Mouse (Mus musculus) MEL (cell line): ENCODE measurements around the gene Atp6v0a1. TPM values are rescaled to one million over a fixed set of nuclear protein-coding genes. Genes with fewer than 3 reads are reported as not detected.

Source experiments
- DNase-seq: peaks from one replicate; pipeline ENCODE4 v3.0.0; 2011; ENCODE audit warnings: low read depth, low spot score
- H3K27ac ChIP-seq: 2 replicates; pipeline ENCODE4 v1.5.1; 2012; ENCODE audit warnings: low read depth, mild to moderate bottlenecking, control low read depth, low read length, moderate library complexity; ENCODE audit not compliant: control insufficient read depth
- H3K27me3 ChIP-seq, 2 experiments: fragments of 150-350 bp in 1 of 2; sonication (generic) in 1 of 2; 2 replicates each; pipeline ENCODE4 v1.6.1; 2012; ENCODE audit warnings: low read length in 2 of 2, mild to moderate bottlenecking in 2 of 2, improper control_type of control experiment in 1 of 2, moderate library complexity in 1 of 2; ENCODE audit not compliant: insufficient read depth in 2 of 2, control insufficient read depth in 1 of 2
- H3K36me3 ChIP-seq, 2 experiments: 2 replicates each; pipeline ENCODE4 v1.6.1; 2012 to 2014; ENCODE audit warnings: low read length in 2 of 2, improper control_type of control experiment in 1 of 2, inconsistent platforms in 1 of 2, mild to moderate bottlenecking in 1 of 2; ENCODE audit not compliant: insufficient read depth in 2 of 2, control insufficient read depth in 1 of 2
- H3K4me1 ChIP-seq, 2 experiments: fragments of 150-350 bp in 1 of 2; sonication (generic) in 1 of 2; 2 replicates each; pipeline ENCODE4 v1.6.1; 2012; ENCODE audit warnings: low read length in 2 of 2, improper control_type of control experiment in 1 of 2, mild to moderate bottlenecking in 1 of 2; ENCODE audit not compliant: insufficient read depth in 2 of 2, control insufficient read depth in 1 of 2
- H3K4me3 ChIP-seq, 2 experiments: fragments of 150-350 bp in 1 of 2; sonication (generic) in 1 of 2; 2 replicates each; pipeline ENCODE4 v1.5.1; 2012; ENCODE audit warnings: low read depth in 2 of 2, low read length in 2 of 2, mild to moderate bottlenecking in 2 of 2, moderate library complexity in 2 of 2, control low read depth in 1 of 2, improper control_type of control experiment in 1 of 2; ENCODE audit not compliant: control insufficient read depth in 1 of 2, insufficient read depth in 1 of 2
- H3K79me2 ChIP-seq: 2 replicates; pipeline ENCODE4 v1.6.1; 2012; ENCODE audit warnings: mild to moderate bottlenecking, low read length, moderate library complexity; ENCODE audit not compliant: control insufficient read depth, poor library complexity, insufficient read depth
- H3K9ac ChIP-seq: 2 replicates; pipeline ENCODE4 v1.6.1; 2012; ENCODE audit warnings: low read depth, mild to moderate bottlenecking, control low read depth, low read length, moderate library complexity; ENCODE audit not compliant: control insufficient read depth, poor library complexity, severe bottlenecking
- H3K9me3 ChIP-seq: fragments of 150-350 bp; sonication (generic); replicated peaks from 2 replicates; pipeline ENCODE4 v1.6.1; 2012; ENCODE audit warnings: mild to moderate bottlenecking, low read length, improper control_type of control experiment, moderate library complexity; ENCODE audit not compliant: insufficient read depth
- BHLHE40 ChIP-seq: IDR thresholded peaks from 2 replicates; pipeline ENCODE4 v1.6.1; 2012; ENCODE audit warnings: low read depth, mild to moderate bottlenecking, inconsistent platforms, low read length, improper control_type of control experiment, borderline replicate concordance
- CHD1 ChIP-seq: IDR thresholded peaks from 2 replicates; pipeline ENCODE4 v1.6.1; 2012; ENCODE audit warnings: low read depth, mild to moderate bottlenecking, inconsistent platforms, low read length, improper control_type of control experiment
- E2F4 ChIP-seq: IDR thresholded peaks from 2 replicates; pipeline ENCODE4 v1.6.1; 2011; ENCODE audit warnings: low read depth, low read length, improper control_type of control experiment, borderline replicate concordance
- ELF1 ChIP-seq: IDR thresholded peaks from 2 replicates; pipeline ENCODE4 v1.6.1; 2014; ENCODE audit warnings: low read depth, mild to moderate bottlenecking, inconsistent platforms, low read length, improper control_type of control experiment, moderate library complexity
- EP300 ChIP-seq, 2 experiments: IDR thresholded peaks; 2 replicates each; pipeline ENCODE4 v1.6.1; 2011; ENCODE audit warnings: improper control_type of control experiment in 2 of 2, low read length in 2 of 2, low read depth in 1 of 2, mild to moderate bottlenecking in 1 of 2
- ETS1 ChIP-seq: IDR thresholded peaks from 2 replicates; pipeline ENCODE4 v1.6.1; 2012; ENCODE audit warnings: low read depth, mild to moderate bottlenecking, inconsistent platforms, low read length, improper control_type of control experiment, moderate library complexity
- GABPA ChIP-seq: IDR thresholded peaks from 2 replicates; pipeline ENCODE4 v1.6.1; 2012; ENCODE audit warnings: low read depth, mild to moderate bottlenecking, inconsistent platforms, low read length, improper control_type of control experiment, moderate library complexity
- GATA1 ChIP-seq: IDR thresholded peaks from 2 replicates; pipeline ENCODE4 v1.6.1; 2011; ENCODE audit warnings: low read depth, low read length, improper control_type of control experiment
- HCFC1 ChIP-seq: IDR thresholded peaks from 2 replicates; pipeline ENCODE4 v1.6.1; 2012; ENCODE audit warnings: low read depth, mild to moderate bottlenecking, inconsistent platforms, low read length, improper control_type of control experiment, moderate library complexity
- MXI1 ChIP-seq: IDR thresholded peaks from 2 replicates; pipeline ENCODE4 v1.6.1; 2011; ENCODE audit warnings: mild to moderate bottlenecking, low read depth, low read length, improper control_type of control experiment
- MYB ChIP-seq: IDR thresholded peaks from 2 replicates; pipeline ENCODE4 v1.6.1; 2011; ENCODE audit warnings: mild to moderate bottlenecking, low read depth, low read length, improper control_type of control experiment
- MYC ChIP-seq: IDR thresholded peaks from 2 replicates; pipeline ENCODE4 v1.6.1; 2011; ENCODE audit warnings: low read depth, mild to moderate bottlenecking, low read length, improper control_type of control experiment, moderate library complexity
- NELFE ChIP-seq: IDR thresholded peaks from 2 replicates; pipeline ENCODE4 v1.6.1; 2011; ENCODE audit warnings: low read depth, low read length, improper control_type of control experiment
- RAD21 ChIP-seq: IDR thresholded peaks from 2 replicates; pipeline ENCODE4 v1.6.1; 2011; ENCODE audit warnings: mild to moderate bottlenecking, low read depth, low read length, improper control_type of control experiment
- RCOR1 ChIP-seq: IDR thresholded peaks from 2 replicates; pipeline ENCODE4 v1.6.1; 2012; ENCODE audit warnings: low read depth, mild to moderate bottlenecking, inconsistent platforms, low read length, improper control_type of control experiment
- SMC3 ChIP-seq: IDR thresholded peaks from 2 replicates; pipeline ENCODE4 v1.6.1; 2011; ENCODE audit warnings: low read depth, low read length, improper control_type of control experiment
- TAL1 ChIP-seq: IDR thresholded peaks from 2 replicates; pipeline ENCODE4 v1.6.1; 2012; ENCODE audit warnings: mild to moderate bottlenecking, inconsistent platforms, low read length, moderate library complexity, mixed read lengths
- TBP ChIP-seq: IDR thresholded peaks from 2 replicates; pipeline ENCODE4 v1.8.0; 2011; ENCODE audit warnings: low read depth, low read length, improper control_type of control experiment
- ZNF384 ChIP-seq: IDR thresholded peaks from 2 replicates; pipeline ENCODE4 v1.6.1; 2012; ENCODE audit warnings: low read depth, mild to moderate bottlenecking, inconsistent platforms, low read length, improper control_type of control experiment
- polyA plus RNA-seq, 2 experiments: library from polyadenylated mRNA; stranded (reverse) in 1 of 2; unstranded in 1 of 2; fragments of >175 nt in 1 of 2; fragments of >200 nt in 1 of 2; gene quantifications; 2 replicates each; pipeline versions ENCODE4 v1.2.1 to v1.2.4; 2012; ENCODE audit warnings: low replicate concordance in 2 of 2, low read depth in 1 of 2; ENCODE audit not compliant: insufficient read length in 2 of 2, insufficient read depth in 1 of 2, missing spikeins in 1 of 2
- total RNA-seq: library from RNA; depleted of rRNA; stranded (reverse); fragments of 300-350 nt; gene quantifications from 2 replicates; pipeline ENCODE4 v1.2.3, GENCODE M21; 2012

Atp6v0a1 gene
- total and polyA plus RNA-seq, 3 experiments = 12.8 to 23.2 TPM; not detected in 1

- Histone ChIP-seq H3K27ac (no peak overlapping the region), H3K9ac (no peak overlapping the region)
- TF ChIP-seq RAD21 (no peak), GABPA (no peak), ETS1 (no peak), TAL1 (no peak), MXI1 (no peak), BHLHE40 (no peak), NELFE (no peak), E2F4 (no peak), RCOR1 (no peak), TBP (no peak), EP300 (IDR thresholded peaks at IDR 0.05; ENCODE audit: low read depth in 1 of 2, low read length in 2 of 2) (no peak)
- TF ChIP-seq, all 39 proteins: peak for 0
- Histone ChIP-seq H3K36me3 (peaks cover 0 to 9% of the 10 kb centered on the region in 2 experiments; a peak in 2 of 4 replicates), H3K4me1 (peaks cover 6 to 13% of the 10 kb centered on the region in 2 experiments), H3K4me3 (no peak overlapping the region), H3K27me3 (no peaks in the 10 kb centered on the region), H3K79me2 (peaks cover 12% of the 10 kb centered on the region), H3K9me3 (no peaks in the 10 kb centered on the region)
- no peak for DNase-seq
These were observed 70.5 kb downstream of the Atp6v0a1 start for GRCm38 (mm10) chr11:101079746-101080145.

- no peak overlapping the region for H3K27ac ChIP-seq
- no peak overlapping the region for H3K4me3 ChIP-seq
- H3K36me3 ChIP-seq = peaks cover 0 to 9% of the 10 kb centered on the region in 2 experiments; a peak in 2 of 4 replicates
- peaks cover 12% of the 10 kb centered on the region for H3K79me2 ChIP-seq
- peaks cover 6 to 17% of the 10 kb centered on the region in 2 experiments for H3K4me1 ChIP-seq
- H3K27me3 ChIP-seq = no peaks in the 10 kb centered on the region
- no peak for TF ChIP-seq BHLHE40
- TF ChIP-seq GATA1 = 0 out of 2 replicates have a peak, but pooled peaks have one; percentile 33
- TF ChIP-seq HCFC1 = no peak
- peak; percentile 46 for TF ChIP-seq ZNF384
- TF ChIP-seq ELF1 = no peak
- H3K9ac ChIP-seq = no peak overlapping the region
- no peak for DNase-seq
- H3K9me3 ChIP-seq = no peaks in the 10 kb centered on the region
These were observed 71.2 kb downstream of the Atp6v0a1 start for GRCm38 (mm10) chr11:101080421-101080820.

- Histone ChIP-seq H3K4me1 (peaks cover 6 to 17% of the 10 kb centered on the region in 2 experiments), H3K27me3 (no peaks in the 10 kb centered on the region)
These were observed 72.4 kb downstream of the Atp6v0a1 start for GRCm38 (mm10) chr11:101081659-101082058.

More at GRCm38 (mm10) chr11:101081659-101082058, 72.4 kb downstream of the Atp6v0a1 start:
- H3K9me3 ChIP-seq = no peaks in the 10 kb centered on the region
- H3K4me3 ChIP-seq = peak overlapping the region; percentile 60 to 70
- H3K79me2 ChIP-seq = peaks cover 12% of the 10 kb centered on the region
- no peak for DNase-seq
- H3K9ac ChIP-seq = peak overlapping the region; percentile 68
- TF ChIP-seq E2F4 (0 out of 2 replicates have a peak, but pooled peaks have one; percentile 50), SMC3 (0 out of 2 replicates have a peak, but pooled peaks have one; percentile 1), MYC (peak; percentile 54; the same call in 1 of the 2 replicates), NELFE (0 out of 2 replicates have a peak, but pooled peaks have one; percentile 19), TBP (no peak), MYB (no peak), CHD1 (peak; percentile 67; the same call in 1 of the 2 replicates)
- peak overlapping the region; percentile 68 for H3K27ac ChIP-seq
- H3K36me3 ChIP-seq = peaks cover 0 to 12% of the 10 kb centered on the region in 2 experiments; a peak in 2 of 4 replicates
